Mouse (Mus musculus) thymus, postnatal 36 days (tissue): Measurements from ENCODE around the gene 2010111I01Rik.

ENCODE experiments used
- DNase-seq, 2 experiments: peaks; one replicate each; pipeline ENCODE4 v3.0.0; 2022; ENCODE audit warnings: mixed read lengths in 2 of 2

The 2010111I01Rik gene

DNA sequence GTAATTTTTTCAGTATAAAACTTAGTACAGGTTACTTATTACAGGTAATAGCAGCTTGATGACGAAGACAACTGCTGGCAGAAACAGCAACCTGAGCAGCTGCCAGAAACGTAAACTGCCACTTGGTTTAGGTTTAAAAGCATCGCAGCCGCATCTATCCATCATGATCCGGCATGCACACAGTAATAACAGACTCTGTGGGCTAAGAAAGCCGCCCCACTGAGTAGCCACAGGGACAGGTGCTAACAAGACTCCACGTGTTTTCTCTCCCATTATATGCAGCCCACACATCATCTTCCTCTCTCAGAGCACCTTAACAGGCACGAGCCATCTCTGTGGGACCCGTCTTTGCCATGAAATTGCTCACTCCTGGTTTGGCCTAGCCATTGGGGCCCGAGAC, 191.6 kb downstream of the 2010111I01Rik start:
- no peak for DNase-seq

DNA sequence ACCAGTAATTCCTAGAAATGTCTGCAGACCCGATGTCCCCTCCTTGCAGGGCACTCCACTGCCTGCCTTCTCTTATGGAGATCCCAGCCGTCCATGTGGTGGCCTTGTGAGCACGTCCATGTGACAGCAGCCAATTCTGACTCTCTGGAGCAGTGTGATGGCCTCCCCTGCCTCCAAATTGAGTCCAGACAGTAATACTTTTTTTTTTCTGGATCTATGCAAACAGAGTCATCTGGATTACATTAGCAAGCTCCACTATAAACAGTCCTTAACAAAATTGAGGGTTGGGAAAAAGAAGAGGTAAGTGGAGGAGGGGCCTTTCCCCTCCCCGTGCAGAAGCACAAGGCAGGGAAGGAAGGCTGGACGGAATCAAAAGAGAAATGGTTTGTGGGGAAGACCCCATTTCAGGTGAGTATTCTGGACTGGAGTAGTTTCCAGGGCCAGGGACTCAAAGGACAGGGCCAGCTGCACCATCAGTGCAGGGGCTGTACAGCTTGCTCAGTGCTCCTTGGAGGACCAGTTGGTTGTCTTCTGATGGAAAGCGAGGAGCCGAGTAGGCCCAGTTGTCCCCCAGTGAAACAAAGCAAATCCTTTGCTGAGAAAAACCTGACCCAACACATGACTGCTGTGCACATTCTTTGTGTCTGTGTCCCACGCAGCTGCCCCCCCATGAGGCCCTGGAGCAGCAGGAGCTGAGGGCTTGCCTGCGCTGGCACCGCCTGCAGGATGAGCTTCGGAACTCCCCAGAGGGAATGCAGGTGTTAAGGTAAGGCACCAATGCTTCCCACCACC, 205.8 kb downstream of the 2010111I01Rik start:
- no peak for DNase-seq

- no peak for DNase-seq
These were observed 206.8 kb downstream of the 2010111I01Rik start for GRCm38 (mm10) chr13:63171347-63172096.

DNA sequence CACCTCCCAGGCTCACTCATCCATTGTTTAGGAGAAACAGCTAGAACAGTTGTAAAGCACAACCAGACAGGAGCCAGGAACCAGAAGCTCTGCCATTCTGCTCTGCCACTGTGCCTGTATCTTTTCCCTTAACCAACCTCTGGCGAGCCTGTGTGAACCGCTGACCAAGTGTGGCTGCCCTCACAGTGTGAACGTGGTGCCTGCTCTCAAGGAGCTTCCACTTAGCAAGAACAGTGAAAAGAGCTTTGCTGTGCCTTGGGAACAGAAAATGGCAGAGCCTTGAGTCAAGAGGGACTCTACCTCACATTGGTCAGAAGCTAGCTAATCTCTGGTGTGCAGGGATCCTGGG, 207.4 kb downstream of the 2010111I01Rik start:
- no peak for DNase-seq

DNA sequence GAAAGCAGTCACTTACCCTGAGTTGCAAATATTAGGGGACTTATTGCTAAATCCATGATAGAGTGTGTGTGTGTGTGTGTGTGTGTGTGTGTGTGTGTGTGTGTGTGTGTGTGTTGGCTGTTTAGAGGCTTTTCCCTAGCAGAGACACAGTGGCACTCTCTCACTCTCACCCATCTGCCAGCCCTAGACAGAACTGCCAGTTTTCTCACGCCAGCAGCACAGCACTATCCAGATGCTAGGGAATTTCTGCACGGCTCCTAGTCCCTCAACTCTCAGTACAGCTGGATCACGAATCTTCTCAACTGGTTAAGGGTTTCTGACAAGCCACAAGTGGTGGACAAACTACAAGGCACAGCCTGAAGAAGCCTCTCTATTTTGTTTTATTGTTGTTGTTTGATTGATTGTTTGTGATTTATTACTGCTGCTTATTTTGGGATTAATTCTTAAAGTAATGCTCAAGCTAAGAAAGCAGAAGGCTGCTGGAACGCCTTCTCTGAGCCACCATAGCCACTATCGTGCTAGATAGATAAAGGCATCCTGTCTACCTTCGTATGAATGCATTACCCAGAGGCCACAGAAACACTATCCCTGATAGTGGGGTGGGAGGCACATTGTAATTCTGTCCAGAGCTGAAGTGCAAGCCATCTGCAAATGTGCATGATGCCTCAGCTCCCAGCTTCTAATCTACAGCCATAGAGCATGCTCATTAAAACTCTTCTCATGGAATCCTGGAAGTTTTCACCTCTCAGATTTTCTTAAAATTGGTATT, 209.7 kb downstream of the 2010111I01Rik start:
- no peak for DNase-seq

- DNase-seq, result no peak
These were observed 211.4 kb downstream of the 2010111I01Rik start for GRCm38 (mm10) chr13:63176131-63176530.

GRCm38 (mm10) chr13:63177232-63177631, 212.5 kb downstream of the 2010111I01Rik start:
- DNase-seq, result no peak

GRCm38 (mm10) chr13:63180641-63181235, 216.0 kb downstream of the 2010111I01Rik start:
- no peak for DNase-seq

- DNase-seq, result no peak
These were observed 220.3 kb downstream of the 2010111I01Rik start for GRCm38 (mm10) chr13:63184946-63185345.

DNA sequence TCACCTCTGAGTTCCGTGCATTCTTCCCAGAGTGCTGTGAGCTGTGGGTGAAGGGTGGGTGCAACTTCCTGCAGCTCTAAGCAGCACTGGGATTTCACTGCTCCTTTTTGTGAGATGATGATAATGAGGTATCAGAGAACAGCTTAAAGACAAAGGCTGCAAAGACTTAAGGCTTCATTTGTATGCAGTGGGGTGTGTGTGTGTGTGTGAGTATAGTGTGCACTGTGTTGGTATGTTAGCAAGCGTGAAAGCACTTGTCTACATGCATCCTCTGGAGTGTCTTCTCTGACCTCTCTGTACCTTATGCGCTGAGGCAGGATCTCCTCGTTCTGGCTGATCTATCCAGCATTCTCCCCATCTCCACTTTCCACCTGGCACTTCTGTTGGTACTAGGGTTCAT, 221.5 kb downstream of the 2010111I01Rik start:
- DNase-seq, result no peak

DNA sequence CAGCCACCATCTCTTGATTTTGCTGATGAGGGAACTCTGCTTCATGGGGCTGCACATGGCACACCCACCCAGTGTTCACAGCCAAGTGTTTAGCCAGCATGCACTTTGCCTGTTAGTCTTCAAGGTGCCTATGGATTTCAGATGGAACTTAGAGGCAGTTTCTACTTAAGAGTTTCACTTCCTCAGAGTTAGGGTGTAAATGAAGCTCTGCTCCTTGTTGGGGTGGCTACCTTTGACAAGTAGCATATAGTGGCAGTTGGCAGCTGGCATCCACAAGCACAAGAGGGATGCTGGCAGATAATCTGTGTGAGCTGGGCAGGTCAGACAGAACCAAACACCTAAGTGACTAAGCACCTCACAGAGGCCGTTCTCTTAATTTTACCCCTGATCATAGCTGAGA, 221.9 kb downstream of the 2010111I01Rik start:
- no peak for DNase-seq

- DNase-seq, result no peak
These were observed 222.8 kb downstream of the 2010111I01Rik start for GRCm38 (mm10) chr13:63187145-63188143.

DNA sequence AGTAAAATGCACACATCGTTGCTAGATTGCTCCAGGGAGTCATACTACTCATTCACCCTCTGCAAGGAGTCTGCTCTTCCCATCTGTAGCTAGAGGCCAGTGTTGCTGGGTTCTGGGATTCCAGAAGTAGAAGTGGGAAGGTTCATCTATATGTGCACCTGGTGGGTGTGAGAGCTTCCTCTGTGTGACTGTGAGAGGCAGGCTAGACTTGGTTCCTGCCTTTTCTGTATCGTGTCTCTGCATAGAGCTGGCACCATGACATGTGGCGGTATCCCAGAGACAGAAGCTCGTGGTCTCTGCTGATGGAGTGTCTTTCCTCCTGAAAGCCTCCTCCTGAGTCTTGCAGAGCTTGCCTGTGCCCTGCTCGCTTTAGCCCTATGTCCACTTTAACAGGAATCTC, 223.6 kb downstream of the 2010111I01Rik start:
- DNase-seq, result no peak

- no peak for DNase-seq
These were observed 224.1 kb downstream of the 2010111I01Rik start for GRCm38 (mm10) chr13:63188811-63189210.

DNA sequence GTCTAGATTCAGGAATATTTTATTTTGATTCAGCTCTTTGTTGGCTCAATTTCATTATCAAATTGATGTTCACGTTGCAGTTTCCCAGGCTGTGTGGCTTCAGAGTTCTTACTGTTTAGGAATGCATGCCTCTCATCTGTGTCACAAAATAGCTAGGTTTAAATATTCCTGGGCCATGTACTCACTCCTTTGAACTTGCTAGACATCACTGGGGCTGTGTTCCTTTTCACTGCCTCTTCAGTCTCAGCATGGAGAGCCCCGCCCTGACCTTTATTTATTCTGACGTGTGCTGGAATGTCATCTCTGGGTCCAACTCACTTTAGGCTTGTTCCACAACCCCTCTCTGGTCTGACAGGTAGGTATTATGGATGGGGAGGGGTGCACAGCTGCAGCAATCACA, 228.7 kb downstream of the 2010111I01Rik start:
- no peak for DNase-seq

DNA sequence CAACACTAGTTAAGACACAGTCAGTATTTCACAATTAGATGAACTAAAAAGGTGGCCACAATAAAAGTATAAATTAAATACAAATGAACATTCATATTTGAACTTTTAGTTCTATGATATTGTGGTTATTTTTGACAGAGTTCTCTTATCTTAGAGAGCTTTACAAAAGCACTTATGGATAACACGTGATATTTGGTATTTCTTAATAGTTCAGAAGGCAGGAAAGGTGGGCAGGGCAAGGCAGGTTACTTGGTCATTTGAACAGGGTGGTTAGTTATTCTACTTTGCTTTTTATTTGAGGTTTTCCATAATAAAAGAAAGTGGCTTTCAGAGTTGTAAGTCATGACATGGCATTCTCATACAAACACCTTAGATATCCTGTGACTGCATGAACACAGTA, 233.3 kb downstream of the 2010111I01Rik start:
- DNase-seq, result no peak

DNA sequence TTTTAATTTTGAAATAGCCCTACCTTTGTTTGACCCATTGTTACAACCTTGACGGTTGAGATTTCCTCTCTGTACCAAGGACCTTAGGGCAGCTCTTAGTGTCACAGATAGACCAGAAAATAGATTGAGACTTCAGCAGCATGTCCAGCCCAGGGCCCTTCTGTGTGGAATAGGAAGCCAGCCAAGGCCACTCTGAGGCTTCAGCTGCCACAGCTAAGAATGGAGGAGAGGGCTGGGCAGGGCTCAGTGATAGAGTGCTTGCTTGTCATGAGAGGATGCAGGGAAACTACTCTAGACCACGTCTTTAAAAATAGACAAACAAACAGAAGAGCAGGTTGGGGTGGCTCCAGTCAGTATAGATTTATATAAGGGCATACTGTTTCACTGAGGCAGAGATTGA, 234.9 kb downstream of the 2010111I01Rik start:
- no peak for DNase-seq

DNA sequence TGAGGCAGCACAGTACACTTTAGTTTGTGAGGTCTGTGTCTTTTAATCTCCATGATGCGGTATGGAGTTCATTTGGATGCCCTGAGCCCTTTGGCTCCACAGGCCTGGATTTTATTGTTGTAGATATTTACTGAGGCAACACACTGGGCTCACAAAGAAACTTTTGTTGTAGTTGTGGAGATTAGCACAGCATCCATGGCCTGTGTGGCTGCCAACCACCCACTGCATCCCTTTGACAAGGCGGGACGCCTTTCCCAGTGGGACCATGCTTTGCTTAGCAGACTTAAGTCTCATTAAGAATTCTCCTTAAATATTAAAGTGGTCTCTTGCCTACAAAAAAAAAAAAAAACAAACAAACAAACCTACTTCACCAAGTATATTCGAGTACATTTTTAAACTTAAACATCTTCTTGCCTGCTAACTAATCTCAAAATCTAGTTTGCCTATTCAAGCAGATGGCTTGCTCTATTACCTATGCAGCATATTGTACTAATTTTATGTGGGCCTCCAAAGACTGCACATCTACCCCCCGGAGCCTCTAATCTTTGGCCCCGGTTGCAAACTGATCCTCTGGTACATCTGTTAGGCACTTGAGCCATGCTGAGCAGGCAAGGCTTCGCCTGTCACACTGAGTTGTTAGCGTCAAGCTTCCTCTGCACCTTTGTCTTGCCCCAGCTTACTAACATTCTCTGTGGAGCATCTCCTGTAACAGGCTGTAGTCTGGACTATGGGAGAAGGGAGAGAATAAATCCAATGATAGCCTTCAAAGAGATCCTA, 239.0 kb downstream of the 2010111I01Rik start:
- no peak for DNase-seq

DNA sequence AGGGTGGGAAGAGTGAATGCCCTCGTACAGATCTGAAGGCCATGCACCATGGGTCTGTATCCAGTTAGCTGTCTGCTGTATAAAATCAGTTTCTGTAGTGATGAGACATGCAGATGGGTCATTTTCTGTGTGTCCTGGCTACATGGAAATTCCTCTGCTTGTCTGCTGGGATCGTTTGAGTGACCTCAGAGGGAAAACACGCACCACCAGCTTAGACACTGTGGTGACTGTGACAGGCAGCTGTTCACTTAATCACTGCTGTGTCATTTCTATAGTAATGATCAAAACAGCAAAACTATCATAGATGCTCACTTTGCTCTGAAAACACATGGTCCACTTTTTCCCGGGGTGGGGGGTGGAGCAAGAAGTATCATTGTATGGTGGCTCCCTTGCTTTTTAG, 241.1 kb downstream of the 2010111I01Rik start:
- no peak for DNase-seq

GRCm38 (mm10) chr13:63206396-63206795, 241.7 kb downstream of the 2010111I01Rik start:
- DNase-seq, result no peak

- DNase-seq, result no peak
These were observed 251.8 kb downstream of the 2010111I01Rik start for GRCm38 (mm10) chr13:63216537-63216936.
